Mouse (Mus musculus): ENCODE data around the gene Vmn1r7.
"Not testable (repeated sequence)": the region's sequence is repeated elsewhere in the genome, so short reads cannot be mapped to it uniquely, and the experiment has no call there.

Gene Vmn1r7

GRCm38 (mm10) chr6:57025224-57025623 lies at the start of gene Vmn1r7:
TSS of gene Vmn1r7 (minus strand) at chr6:57025324.
- not testable (repeated sequence) for DNase-seq

GRCm38 (mm10) chr6:57066487-57066886 lies 41.4 kb upstream of the Vmn1r7 start, which contains the start of gene Vmn1r9:
TSS of gene Vmn1r9 (plus strand) at chr6:57066787.
- no peak for DNase-seq

GRCm38 (mm10) chr6:57063730-57064129 lies 38.6 kb upstream of the Vmn1r7 start:
- peak; percentile 3 for DNase-seq

GRCm38 (mm10) chr6:57034674-57035073 lies 9.6 kb upstream of the Vmn1r7 start:
- no peak for DNase-seq

- no peak for DNase-seq
Measured at GRCm38 (mm10) chr6:57031984-57032383, 6.9 kb upstream of the Vmn1r7 start, which contains the start of gene Vmn1r8. TSS of gene Vmn1r8 (plus strand) at chr6:57032284.

- no peak for DNase-seq
Measured at GRCm38 (mm10) chr6:56996943-56997342, 28.2 kb downstream of the Vmn1r7 start, which contains the start of gene Vmn1r6. TSS of gene Vmn1r6 (plus strand) at chr6:56997243.
